Mouse (Mus musculus) limb, embryonic 11.5 days (tissue): ENCODE results near the gene Tmed9. TPM values are rescaled to one million over a fixed set of nuclear protein-coding genes. Genes with fewer than 3 reads are reported as not detected.

ENCODE experiments used
- ATAC-seq: fragments of 200-750 bp; cut with Nextera tagmentation; 2 replicates; pipeline ENCODE4 v1.8.0; 2017; ENCODE audit warnings: low read depth; ENCODE audit not compliant: insufficient number of reproducible peaks, low FRiP score, low TSS enrichment
- DNase-seq: peaks from one replicate; pipeline ENCODE4 v3.0.0-alpha.2; 2015; ENCODE audit warnings: low spot score
- H3K27ac ChIP-seq: fragments of 300-500 bp; sonication (generic); replicated peaks from 2 replicates; pipeline ENCODE4 v1.5.1; 2014; ENCODE audit warnings: low read depth, mild to moderate bottlenecking, low read length
- H3K27me3 ChIP-seq: fragments of 300-500 bp; sonication (generic); 2 replicates; pipeline ENCODE4 v1.6.1; 2014; ENCODE audit warnings: mild to moderate bottlenecking, low read length, mixed read lengths; ENCODE audit not compliant: control insufficient read depth, insufficient read depth
- H3K36me3 ChIP-seq: fragments of 300-500 bp; sonication (generic); 2 replicates; pipeline ENCODE4 v1.6.1; 2014; ENCODE audit warnings: mild to moderate bottlenecking, low read length, moderate library complexity, mixed read lengths; ENCODE audit not compliant: control insufficient read depth, insufficient read depth
- H3K4me1 ChIP-seq: fragments of 300-500 bp; sonication (generic); 2 replicates; pipeline ENCODE4 v1.6.1; 2014; ENCODE audit warnings: low read length, mixed read lengths; ENCODE audit not compliant: control insufficient read depth, insufficient read depth
- H3K4me2 ChIP-seq: fragments of 300-500 bp; sonication (generic); 2 replicates; pipeline ENCODE4 v1.6.1; 2014; ENCODE audit warnings: low read depth, mild to moderate bottlenecking, moderate library complexity; ENCODE audit not compliant: severe bottlenecking
- H3K4me3 ChIP-seq: fragments of 300-500 bp; sonication (generic); 2 replicates; pipeline ENCODE4 v1.5.1; 2014; ENCODE audit warnings: low read depth, low read length
- H3K9ac ChIP-seq: fragments of 300-500 bp; sonication (generic); 2 replicates; pipeline ENCODE4 v1.6.1; 2014; ENCODE audit warnings: mild to moderate bottlenecking, low read length
- H3K9me3 ChIP-seq: fragments of 300-500 bp; sonication (generic); 2 replicates; pipeline ENCODE4 v1.6.1; 2016; ENCODE audit warnings: low read length; ENCODE audit not compliant: control insufficient read depth
- WGBS: fragments of 180-500 bp; shearing (Covaris S2); extraction: QIAGEN DNeasy Blood & Tissue Kit; methylation state at CpG from one replicate; pipeline ENCODE4 v1.1.7; 2014; 5-methylcytosine and 5-hydroxymethylcytosine counted together
- polyA plus RNA-seq: library from polyadenylated mRNA; unstranded; fragments of >200 nt; fragmentation: Nextera tagmentation; extraction: Ambion mirVana; gene quantifications from 2 replicates; pipeline ENCODE4 v1.2.1, GENCODE M21; 2014

Tmed9 gene
- polyA plus RNA-seq, 1 experiment from 2014 or later: 60.9 TPM

DNA sequence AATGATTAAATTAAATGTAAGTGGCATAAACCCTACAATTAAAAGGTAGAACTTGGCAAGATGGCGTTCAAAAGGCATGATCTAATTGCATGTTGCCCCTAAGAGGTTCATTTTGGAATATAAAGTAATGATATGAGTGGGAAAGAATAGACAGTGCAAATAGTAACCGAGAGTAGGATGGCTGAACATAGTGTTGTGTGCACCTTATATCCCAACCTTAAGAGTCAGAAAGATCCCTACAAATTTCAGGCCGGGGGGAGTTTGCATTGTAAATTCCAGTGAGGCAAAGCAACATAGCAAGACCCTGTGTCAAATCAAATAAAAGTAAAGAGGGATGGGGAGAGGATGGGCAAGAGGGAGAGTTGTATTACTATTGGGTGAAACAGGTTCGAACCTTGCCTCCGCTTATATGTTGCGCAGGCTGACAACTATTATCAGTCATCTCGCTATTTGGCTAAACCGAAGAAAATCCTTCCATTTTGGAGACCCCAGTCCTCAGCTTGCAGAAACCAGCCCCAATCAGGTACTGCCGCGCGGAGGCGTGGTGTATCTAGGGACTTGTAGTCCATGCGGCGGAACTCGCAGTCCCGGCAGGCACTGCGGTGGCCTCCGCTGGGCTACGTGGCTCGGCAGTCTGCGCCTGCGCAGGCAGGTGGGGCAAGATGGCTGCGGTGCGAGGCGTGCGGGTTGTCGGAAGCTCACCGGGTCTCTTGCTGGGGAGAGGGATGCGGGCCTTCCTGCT is 19.2 kb downstream of the Tmed9 start:
- H3K4me2 ChIP-seq: peak overlapping the region; percentile 59; the same call in 1 of the 2 replicates
- H3K27ac ChIP-seq: no peak overlapping the region
- DNase-seq: peak; percentile 99
- H3K36me3 ChIP-seq: peaks cover 9% of the 10 kb centered on the region; the same call in 1 of the 2 replicates
- WGBS: 5% methylated on average over 29 of the region's 29 CpGs
- H3K9ac ChIP-seq: peak overlapping the region; percentile 81
- H3K4me3 ChIP-seq: peak overlapping the region; percentile 89
- H3K9me3 ChIP-seq: no peaks in the 10 kb centered on the region
- no peaks in the 10 kb centered on the region for H3K4me1 ChIP-seq
- no peaks in the 10 kb centered on the region for H3K27me3 ChIP-seq
- ATAC-seq: peak; percentile 97

DNA sequence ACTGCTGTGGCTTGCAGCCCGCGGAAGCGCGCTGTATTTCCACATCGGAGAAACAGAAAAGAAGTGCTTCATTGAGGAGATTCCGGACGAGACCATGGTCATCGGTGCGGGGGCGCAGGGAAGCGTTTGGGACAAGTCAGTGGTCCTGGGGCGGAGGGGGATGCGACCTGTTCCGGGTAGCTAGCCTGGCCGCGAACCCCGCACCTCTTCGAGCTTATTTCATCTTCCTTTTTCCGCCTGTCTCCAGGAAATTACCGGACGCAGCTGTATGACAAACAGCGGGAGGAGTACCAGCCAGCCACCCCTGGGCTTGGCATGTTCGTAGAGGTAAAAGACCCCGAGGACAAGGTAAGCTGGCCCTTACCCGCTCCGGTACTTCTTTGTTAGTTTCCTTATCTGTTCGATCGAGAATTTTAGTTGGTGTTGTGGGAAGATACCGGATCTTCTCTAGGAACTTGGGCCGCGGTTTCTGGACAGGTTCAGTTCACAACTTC is 19.8 kb downstream of the Tmed9 start:
- no peak for DNase-seq
- Histone ChIP-seq H3K4me3 (peak overlapping the region; percentile 89), H3K4me2 (peak overlapping the region; percentile 59), H3K9me3 (no peaks in the 10 kb centered on the region), H3K9ac (peak overlapping the region; percentile 81), H3K4me1 (no peaks in the 10 kb centered on the region), H3K36me3 (peaks cover 12% of the 10 kb centered on the region; the same call in 1 of the 2 replicates), H3K27me3 (no peaks in the 10 kb centered on the region), H3K27ac (no peak overlapping the region)
- WGBS: under 1% methylated on average over 31 of the region's 31 CpGs
- ATAC-seq: peak; percentile 38; the same call in 1 of the 2 replicates

DNA sequence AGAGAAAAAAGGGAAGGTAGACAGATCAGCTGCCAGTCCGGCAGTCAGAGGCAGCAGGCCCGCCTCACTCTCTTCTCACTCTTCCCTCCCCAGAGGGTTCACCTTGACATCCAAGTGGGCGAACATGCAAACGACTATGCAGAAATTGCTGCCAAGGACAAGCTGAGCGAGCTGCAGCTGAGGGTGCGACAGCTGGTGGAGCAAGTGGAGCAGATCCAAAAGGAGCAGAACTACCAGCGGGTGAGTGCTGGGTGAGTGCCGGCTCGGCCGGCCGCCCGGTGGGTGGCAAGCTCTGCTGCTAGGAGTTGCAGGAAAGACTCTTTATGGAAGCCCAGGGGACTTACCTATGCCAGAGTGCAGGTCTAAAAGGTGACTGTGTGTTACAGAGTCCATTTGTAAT is 21.8 kb downstream of the Tmed9 start:
- no peak overlapping the region for H3K4me2 ChIP-seq
- H3K27ac ChIP-seq: no peak overlapping the region
- H3K9ac ChIP-seq: no peak overlapping the region
- no peaks in the 10 kb centered on the region for H3K4me1 ChIP-seq
- H3K27me3 ChIP-seq: no peaks in the 10 kb centered on the region
- no peaks in the 10 kb centered on the region for H3K9me3 ChIP-seq
- no peak overlapping the region for H3K4me3 ChIP-seq
- WGBS: 94% methylated on average over 12 of the region's 12 CpGs
- no peak for ATAC-seq
- DNase-seq: no peak
- peaks cover 12% of the 10 kb centered on the region; the same call in 1 of the 2 replicates for H3K36me3 ChIP-seq

- H3K4me2 ChIP-seq: no peak overlapping the region
- no peak for ATAC-seq
- H3K27me3 ChIP-seq: no peaks in the 10 kb centered on the region
- DNase-seq: no peak
- H3K9me3 ChIP-seq: no peaks in the 10 kb centered on the region
- H3K36me3 ChIP-seq: peaks cover 12% of the 10 kb centered on the region; the same call in 1 of the 2 replicates
- H3K4me1 ChIP-seq: peaks cover 5% of the 10 kb centered on the region
- H3K9ac ChIP-seq: no peak overlapping the region
- no peak overlapping the region for H3K4me3 ChIP-seq
- no peak overlapping the region for H3K27ac ChIP-seq
- 94% methylated on average over 12 of the region's 12 CpGs for WGBS
These were observed 23.3 kb downstream of the Tmed9 start for GRCm38 (mm10) chr13:55596802-55597201.

GRCm38 (mm10) chr13:55599566-55600540 is 26.3 kb downstream of the Tmed9 start, which contains the start of gene B4galt7:
B4galt7 (plus strand) TSS chr13:55599896.
- peaks cover 5% of the 10 kb centered on the region for H3K4me1 ChIP-seq
- DNase-seq (peak; percentile 85), ATAC-seq (peak; percentile 84)
- no peaks in the 10 kb centered on the region for H3K9me3 ChIP-seq
- peak within 1 kb of the TSS; percentile 86 for H3K4me3 ChIP-seq
- no peak within 1 kb of the TSS; the same call in 1 of the 2 replicates for H3K27ac ChIP-seq
- 10% methylated on average over 51 of the region's 51 CpGs for WGBS
- peaks cover 14% of the 10 kb centered on the region; the same call in 1 of the 2 replicates for H3K36me3 ChIP-seq
- peak within 1 kb of the TSS; percentile 64 for H3K4me2 ChIP-seq
- no peaks in the 10 kb centered on the region for H3K27me3 ChIP-seq
- H3K9ac ChIP-seq: peak within 1 kb of the TSS; percentile 81

GRCm38 (mm10) chr13:55600657-55601056 is 27.1 kb downstream of the Tmed9 start:
- no peak for ATAC-seq
- Histone ChIP-seq H3K36me3 (peaks cover 14% of the 10 kb centered on the region; the same call in 1 of the 2 replicates), H3K4me3 (peak overlapping the region; percentile 86), H3K4me1 (peaks cover 5% of the 10 kb centered on the region), H3K27me3 (no peaks in the 10 kb centered on the region), H3K27ac (no peak overlapping the region), H3K9me3 (no peaks in the 10 kb centered on the region), H3K9ac (peak overlapping the region; percentile 81), H3K4me2 (peak overlapping the region; percentile 64)
- WGBS: 30% methylated on average over 9 of the region's 9 CpGs
- no peak for DNase-seq

GRCm38 (mm10) chr13:55601611-55602010 is 28.1 kb downstream of the Tmed9 start:
- Histone ChIP-seq H3K9me3 (no peaks in the 10 kb centered on the region), H3K27me3 (no peaks in the 10 kb centered on the region), H3K4me3 (no peak overlapping the region), H3K4me2 (no peak overlapping the region), H3K27ac (no peak overlapping the region), H3K36me3 (peaks cover 10% of the 10 kb centered on the region; the same call in 1 of the 2 replicates), H3K4me1 (peaks cover 5% of the 10 kb centered on the region), H3K9ac (no peak overlapping the region)
- WGBS: 8% methylated on average over 3 of the region's 3 CpGs
- no peak for ATAC-seq
- peak; percentile 94 for DNase-seq

- peaks cover 9% of the 10 kb centered on the region for H3K36me3 ChIP-seq
- no peak overlapping the region for H3K4me2 ChIP-seq
- no peak overlapping the region for H3K9ac ChIP-seq
- ATAC-seq: no peak
- no peak overlapping the region for H3K4me3 ChIP-seq
- H3K4me1 ChIP-seq: peaks cover 5% of the 10 kb centered on the region
- no peaks in the 10 kb centered on the region for H3K27me3 ChIP-seq
- H3K27ac ChIP-seq: no peak overlapping the region
- WGBS: 89% methylated on average over 3 of the region's 3 CpGs
- no peak for DNase-seq
- no peaks in the 10 kb centered on the region for H3K9me3 ChIP-seq
These were observed 31.1 kb downstream of the Tmed9 start for GRCm38 (mm10) chr13:55604606-55605005.
